Mouse (Mus musculus) ES-E14 (cell line): ENCODE data around the gene Cd8a.

Experiments used
- MAFK ChIP-seq: IDR thresholded peaks from 2 replicates; pipeline ENCODE4 v1.6.1; 2014; ENCODE audit warnings: mild to moderate bottlenecking, low read depth, low read length, inconsistent platforms; ENCODE audit not compliant: insufficient read depth
- ZNF384 ChIP-seq: IDR thresholded peaks from 2 replicates; pipeline ENCODE4 v1.6.1; 2012; ENCODE audit warnings: low read depth, low read length, inconsistent platforms

- TF ChIP-seq ZNF384, result no peak
- TF ChIP-seq MAFK, result no peak
These were observed 13.0 kb upstream of the Cd8a start for GRCm38 (mm10) chr6:71360221-71360620.
